Mouse (Mus musculus) layer of hippocampus, postnatal 10 days (tissue): ENCODE results near the gene Adgrl2. TPM values are rescaled to one million over a fixed set of nuclear protein-coding genes. Genes with fewer than 3 reads are reported as not detected.

ENCODE experiments used
- DNase-seq, 2 experiments: peaks; one replicate each; pipeline ENCODE4 v3.0.0; 2021; ENCODE audit warnings: low spot score in 2 of 2
- total RNA-seq, 2 experiments: library from RNA; stranded (reverse); gene quantifications; 2 replicates each; pipeline ENCODE4 v1.2.3; 2021

Adgrl2 gene
- total RNA-seq, 2 experiments from 2014 or later = 92.4 to 107 TPM

DNA sequence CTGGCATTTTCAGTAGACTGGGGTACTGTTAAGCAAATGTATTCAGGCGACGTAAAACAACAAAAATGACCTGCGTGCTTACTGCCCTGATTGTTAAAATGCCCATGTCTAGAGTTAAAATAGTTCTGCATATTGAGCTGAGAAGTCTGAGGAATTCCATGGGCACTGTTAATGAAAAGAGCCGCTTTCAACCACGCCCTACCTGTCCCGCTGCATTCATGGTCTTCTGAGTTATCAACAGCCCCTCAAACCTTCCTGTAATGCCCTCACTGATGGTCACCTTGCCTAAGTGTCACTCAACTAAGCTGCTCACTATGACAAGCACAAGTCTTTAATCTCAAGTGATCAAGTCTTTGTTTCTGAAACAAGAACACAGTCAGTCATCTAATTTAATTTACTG, 12.5 kb downstream of the Adgrl2 start:
- no peak for DNase-seq

DNA sequence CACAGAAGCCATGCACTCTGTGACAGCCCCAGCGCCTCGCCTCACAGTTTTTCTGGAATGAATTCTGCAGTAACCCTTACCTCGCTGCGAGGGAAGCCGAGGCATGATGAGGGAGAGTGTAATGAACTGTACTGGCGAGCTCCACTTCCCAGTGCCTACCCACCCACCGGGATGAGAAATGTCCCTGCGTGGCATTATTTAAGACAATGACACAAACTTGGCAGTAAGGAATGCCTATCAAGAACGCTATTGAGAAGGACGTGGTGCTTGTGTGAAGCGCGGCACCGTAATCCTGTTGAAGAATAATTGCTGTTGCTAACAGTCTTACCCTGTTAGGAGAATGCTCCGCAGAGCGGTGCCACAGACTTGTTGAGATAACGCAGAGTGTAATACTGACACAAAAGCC, 13.2 kb downstream of the Adgrl2 start:
- DNase-seq = peak in 1 of 2 experiments; percentile 33

DNA sequence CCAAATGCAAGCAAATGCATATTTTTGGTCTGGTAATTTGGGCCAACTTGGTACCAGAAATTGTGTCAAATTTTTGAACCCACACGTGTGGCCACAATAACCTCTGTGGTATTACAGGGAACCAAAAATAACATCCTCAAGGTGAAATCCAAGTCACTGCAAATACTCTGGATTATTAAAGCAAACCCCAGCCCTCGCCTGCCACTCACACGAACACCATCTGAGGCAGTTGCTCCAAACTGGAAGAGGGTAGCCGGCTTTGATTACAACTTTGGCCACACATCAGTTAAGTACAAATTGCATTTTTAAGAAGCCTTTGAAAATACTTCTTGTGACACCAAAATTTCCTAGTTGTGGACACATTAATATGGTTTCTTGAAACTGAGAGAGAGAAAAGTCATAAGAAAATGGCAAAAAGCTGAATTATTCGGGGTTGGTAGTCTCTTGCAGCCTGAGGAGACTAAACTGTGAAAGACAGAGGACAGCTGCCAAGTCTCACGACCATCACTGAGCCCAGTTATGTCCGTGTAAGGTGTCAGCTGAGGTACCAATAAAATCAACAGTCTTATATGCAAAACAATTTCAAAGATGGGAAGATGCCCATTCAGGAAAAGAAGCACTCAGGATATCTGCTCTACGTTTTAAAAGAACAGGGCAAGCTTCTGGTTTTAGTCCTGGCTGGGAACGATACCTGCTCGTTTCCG, 18.3 kb downstream of the Adgrl2 start:
- no peak for DNase-seq

DNA sequence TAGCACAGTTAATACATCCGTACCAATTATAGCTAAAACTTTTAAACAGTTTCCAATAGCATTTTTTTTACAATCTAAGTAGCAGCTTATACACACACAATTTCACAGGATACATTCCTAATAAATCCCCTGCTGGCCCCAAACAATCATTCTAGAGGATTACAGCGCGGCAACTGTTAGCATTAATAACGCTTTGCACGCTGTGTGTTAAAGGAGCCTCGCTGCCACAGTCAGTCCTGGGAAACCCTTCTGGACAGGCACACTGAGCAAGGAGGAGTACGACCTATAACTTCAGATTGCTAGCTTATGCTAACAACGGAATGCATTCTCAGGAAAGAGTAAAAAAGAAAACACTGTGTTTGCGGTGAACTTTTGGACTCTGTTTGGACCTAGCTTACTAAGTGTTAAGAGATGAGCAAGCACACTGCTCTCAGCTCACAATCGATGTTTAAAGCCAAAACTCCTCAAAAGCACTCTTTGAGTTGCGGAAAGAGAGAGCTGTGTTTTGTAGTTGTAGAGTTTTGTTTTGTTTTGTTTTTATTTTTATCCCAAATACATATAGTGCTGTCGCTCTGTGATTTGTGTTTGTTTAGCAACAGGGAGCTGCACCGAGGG, 25.3 kb downstream of the Adgrl2 start:
- no peak for DNase-seq

DNA sequence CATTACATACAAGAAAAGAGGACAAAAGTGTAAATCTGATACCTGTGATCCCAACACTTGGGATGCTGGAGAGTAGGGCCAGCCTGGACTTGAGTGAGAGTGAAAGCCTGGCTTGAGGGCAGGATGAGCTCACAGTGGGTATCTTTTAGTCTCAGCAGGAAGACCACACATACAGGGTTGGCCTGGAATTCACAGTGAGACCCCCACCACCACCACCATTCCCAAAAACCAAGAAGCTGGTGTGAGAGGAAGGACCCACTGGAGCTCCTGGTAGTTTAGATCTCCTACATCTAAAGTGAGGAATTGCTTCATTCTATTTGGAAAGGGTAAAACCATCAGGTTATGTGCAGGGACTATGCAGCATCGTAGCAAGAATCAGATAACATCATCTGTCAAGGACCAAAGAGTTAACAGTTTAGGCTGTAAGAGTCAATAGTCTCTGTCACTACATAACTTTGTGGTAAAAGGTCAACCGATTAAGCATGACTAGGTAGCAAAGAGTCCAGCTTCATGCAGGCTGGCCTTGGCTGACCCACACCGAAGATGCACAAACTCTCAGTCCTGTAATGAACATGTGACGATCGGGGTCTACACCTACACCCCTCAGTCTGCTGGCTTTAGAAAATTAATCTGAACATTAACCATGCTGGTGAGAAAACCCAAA, 26.8 kb downstream of the Adgrl2 start:
- no peak for DNase-seq

DNA sequence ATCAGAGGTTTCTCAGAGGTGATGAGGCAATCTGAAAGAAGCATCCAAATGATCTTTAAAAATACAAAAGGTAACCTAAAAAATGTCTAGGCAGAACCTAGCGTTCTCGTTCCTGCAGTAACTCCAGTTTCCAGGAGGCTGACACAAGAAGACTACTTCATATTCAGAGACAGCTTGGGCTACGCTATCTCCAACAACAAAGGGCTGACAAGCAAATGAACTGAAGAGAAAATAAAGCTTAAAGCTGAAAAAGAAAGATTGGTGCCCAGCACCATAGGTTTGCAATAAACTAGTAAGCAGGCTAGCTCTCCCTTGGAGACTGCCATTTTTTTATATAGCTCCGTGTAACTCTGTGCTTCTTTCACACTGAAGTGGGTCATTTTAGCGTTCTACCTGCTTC, 28.7 kb downstream of the Adgrl2 start:
- no peak for DNase-seq

DNA sequence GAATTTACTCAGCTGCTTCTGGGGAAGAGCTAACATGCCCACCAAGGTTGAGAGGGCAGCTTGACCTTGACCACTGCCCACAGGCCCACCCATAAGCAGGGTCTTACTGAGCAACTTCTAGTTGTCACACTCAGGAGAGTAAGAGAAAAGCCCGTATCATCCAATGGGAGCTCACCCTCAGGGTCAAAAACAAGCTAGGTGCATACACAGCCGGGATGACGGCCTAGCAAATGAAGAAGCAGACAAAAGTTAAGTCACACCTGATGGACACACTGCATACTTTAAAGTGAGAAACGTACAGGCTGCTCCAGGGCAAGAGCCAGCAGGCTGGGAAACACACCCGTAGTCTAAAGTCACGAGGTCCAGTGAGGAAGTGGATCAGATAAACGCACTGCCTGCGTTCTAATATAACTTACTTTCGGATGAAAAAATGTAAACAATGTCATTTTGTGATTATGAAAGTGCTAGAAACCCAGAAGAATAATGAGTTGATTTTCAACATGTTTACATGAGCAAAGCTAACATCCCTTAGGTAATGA, 29.5 kb downstream of the Adgrl2 start:
- no peak for DNase-seq

DNA sequence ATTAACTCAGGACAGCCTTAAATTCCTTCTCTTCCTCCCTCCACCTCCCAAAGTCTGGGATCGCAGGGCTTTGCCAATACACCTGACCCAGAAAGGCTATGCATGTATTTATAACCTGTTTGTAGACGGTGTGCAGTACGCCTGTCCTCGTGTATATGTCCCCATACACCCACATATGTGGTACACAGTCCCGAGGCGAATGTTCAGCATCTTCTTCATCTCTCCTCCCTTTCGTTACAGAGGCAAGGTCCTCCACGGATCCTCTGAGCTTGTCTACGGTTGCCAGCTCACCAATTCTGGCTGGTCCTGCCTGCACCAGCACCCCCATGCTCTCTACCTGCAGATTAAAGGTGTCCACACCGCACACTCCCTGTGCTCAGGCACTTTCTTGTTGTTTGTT, 30.1 kb downstream of the Adgrl2 start:
- no peak for DNase-seq

DNA sequence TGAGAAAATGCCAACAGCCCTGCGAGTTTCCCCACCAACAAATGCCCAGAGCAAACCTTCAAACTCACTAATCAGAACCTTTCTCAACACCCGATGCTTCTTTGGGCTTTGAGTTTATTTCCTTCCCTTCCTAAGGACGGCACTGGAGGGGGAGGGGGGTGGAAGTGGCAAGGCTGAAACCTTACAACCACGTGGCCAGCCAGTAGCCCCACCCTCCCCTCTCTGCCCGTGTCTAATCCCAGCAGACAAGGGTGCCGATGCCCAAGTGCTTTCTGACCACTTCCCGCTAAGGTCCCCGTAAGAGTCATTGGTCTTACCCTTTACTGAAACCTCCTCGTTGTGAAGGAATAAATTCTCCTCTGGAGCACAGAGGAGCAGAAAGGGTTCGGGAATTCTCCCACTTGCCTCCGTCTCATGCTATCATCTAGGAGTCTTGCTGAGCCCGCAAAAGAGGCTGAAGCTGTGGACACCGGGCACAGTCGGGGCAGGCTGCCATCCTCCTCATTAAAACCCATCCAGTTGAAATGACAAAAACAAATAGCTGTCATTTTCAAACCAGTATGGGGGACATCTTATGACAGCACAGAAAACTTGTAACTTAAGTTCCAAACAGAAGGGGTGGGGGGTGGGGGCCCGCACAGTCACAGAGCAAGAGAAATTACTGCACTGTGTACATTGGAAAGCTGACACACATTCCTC, 30.9 kb downstream of the Adgrl2 start:
- DNase-seq = peak in 1 of 2 experiments; percentile 28

DNA sequence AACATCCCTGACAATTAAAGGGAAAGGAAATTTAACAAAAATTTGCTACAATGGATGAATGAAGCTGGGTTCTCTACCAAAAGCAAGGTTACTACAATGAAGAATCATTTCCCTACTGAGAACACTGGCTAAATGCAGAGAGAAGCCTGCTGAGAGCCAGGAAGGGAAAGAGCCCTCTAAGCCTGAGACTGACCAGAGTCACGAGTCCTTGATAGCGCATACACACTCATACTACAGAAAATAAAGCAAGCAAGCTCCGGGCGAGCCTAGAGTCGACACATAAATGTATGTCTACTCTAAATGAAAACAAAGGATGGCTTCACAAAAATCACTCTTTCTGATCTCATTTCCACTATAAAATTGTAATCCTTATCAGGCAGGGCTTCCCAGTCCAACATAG, 31.6 kb downstream of the Adgrl2 start:
- DNase-seq = no peak

DNA sequence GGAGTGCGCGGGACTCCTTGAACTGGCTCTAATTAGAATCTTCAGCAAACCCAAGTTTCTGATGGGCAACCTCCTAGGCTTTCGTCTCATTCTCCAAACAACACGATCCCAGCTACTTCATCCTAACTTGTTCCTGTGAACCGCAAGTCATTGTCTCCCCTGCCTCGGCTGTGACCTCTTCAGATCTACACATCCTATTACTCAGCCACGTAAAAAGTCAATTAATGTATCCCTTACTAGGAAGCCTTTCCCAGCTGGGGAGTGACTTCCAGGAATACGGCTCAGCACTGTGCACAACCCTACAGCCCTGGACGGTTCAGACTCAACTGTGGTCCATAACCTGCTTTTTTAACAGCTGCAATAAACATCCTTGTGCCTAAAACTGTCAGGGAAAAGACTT, 32.2 kb downstream of the Adgrl2 start:
- DNase-seq = no peak

DNA sequence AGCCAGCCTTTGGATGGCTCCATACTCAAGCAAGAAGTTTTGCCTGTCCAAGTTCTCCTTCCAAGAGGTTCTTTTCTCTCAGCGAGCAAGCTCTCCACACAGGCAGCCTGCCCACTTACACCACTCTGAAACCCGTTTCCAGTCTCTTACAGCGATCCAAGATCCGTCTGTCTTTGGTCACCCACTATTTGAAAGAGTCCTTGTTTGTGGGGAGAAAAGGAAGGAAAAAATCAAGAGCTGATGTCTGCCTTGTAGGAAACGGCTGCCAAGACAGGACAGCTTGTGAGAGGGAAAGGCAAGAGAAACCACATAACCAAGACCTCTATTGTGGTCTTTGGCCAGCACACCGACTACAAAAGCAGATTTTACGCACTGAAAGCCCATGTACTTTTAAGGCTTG, 33.5 kb downstream of the Adgrl2 start:
- peak; percentile 28 to 45 for DNase-seq

DNA sequence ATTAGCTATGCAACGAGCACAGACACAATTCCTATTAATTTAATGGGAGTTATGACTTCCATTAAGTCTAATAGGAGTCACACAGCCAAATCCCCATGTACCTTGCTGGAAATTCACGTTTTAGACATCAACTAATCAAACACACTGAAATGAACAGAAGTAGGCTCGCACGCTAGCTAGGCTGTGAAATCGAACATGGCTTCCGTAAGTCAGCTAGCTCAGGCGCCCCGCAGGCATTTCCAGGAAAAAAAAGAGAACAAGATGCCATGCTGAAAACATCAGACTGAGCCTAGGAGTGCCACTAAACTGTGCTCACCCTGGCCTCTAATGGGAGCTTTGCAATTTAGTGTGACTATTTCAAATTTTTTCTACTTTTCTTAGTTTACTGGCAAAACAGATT, 40.6 kb downstream of the Adgrl2 start:
- no peak for DNase-seq

DNA sequence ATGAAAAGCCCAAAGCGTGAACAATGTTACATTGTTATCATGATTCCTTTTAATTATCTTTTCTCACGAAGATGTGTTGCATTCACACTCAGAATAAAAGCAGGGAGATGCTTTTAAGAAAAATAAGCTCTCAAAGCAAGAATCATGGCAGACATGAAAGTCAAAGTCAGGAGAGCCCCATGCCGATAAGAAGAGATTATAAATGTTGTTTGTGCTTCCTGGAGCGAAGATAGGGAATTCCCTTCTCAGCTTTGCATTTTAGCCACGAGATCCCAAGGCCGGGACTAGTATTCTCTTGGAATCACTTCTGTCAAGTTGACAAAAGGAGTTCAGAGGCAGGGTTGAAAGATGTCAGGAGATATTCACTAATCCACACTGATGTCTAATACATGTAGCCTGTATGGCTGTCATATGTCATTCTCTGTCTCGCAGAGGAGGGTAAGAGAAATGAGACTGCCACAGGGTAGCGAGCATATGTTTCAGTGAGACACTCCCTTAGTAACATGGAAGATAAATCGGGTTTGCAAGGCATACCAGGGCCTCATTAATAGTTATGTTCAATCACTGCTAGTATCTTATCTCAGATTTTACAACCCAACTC, 42.5 kb downstream of the Adgrl2 start:
- DNase-seq = no peak

DNA sequence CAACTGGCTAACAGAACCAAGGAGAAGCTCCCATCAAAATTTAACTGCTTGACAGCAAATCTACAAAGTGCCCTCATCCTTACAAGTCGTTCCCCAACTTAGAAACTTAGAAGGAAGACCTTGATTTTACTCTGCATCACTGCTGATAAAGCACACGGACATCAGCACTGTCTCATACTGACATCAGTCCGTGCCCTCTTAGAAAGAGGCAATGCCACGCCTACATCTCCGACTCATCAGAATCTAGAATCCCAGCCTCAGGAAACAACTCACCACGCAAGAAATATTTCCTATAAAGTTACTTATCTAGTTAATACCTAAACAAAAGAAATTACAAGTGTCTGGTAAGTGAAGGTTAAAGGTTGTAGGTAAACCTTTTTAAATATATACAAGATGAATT, 43.1 kb downstream of the Adgrl2 start:
- DNase-seq = no peak

DNA sequence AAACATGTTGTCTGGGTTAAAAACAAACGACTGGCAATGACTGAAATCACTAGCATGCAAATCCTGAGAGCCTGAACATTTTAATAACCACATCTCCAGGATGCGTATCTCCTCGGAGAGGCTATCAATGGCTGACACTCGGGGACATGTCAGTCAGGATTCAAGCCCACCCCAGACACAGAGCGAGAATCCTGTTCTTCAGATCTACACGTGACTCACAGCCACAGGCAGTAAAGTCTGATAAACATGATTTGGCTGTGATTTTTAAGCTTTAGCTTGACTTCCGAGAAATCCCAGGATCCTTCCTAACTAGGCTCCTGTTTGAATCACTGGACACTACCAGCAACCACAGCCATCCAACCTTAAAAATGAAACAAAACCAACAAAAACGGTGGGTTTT, 44.8 kb downstream of the Adgrl2 start:
- DNase-seq = no peak

DNA sequence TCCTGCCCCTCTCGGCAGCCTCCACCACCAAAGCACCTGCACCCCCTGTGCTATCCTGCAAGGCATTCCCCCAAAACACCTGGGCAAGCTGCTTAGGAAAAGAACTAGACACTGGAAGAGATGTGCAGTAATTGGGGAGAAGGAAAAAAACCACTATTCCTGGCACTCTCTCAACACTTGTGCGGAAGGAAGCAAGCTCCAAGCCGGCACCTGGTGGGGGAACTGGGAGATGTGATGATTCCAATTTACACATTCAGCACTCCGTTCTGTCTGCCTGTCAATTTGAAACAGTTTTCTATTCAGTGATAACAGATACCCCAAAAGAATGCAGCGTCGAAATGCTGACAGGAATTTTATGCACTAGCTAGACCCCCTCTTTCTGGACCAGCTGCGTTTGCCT, 50.9 kb downstream of the Adgrl2 start:
- no peak for DNase-seq

DNA sequence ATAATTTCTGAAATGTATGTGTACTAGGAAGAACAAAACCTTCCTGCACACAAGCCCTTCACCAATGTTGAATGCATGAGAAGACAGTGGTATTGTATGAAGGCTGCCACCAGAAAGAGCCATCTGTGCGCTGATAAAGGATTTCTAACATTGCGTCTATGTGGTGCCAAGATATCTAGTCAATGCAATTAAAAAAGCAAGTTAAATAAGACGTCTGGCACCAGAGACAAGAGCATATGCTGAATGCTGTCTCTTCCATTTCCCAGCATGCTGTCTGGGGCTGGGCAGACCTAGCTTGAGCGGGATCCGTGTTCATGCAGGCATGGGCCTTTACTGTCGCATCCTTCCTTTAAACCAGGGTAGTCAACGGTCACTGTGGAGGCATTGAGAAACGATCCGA, 55.3 kb downstream of the Adgrl2 start:
- DNase-seq = no peak

DNA sequence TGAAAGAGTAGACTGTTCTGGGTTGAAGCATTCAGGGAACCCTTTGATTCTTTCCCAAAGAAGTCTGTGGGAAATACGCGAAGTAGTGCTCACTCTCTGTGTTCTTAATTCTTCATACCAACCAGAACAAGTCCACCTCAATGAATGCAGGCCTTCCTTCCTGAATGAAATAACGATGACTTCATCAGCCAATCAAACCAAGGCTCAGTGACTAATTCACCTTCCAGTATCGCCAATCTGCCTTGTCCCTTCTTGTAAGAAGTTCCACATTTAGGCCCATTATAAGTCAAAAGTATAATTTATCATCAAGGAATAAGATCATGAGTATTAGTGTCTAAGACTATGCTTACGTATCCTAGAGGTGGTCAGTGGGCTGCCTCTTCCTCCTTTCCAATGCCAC, 56.1 kb downstream of the Adgrl2 start:
- no peak for DNase-seq

DNA sequence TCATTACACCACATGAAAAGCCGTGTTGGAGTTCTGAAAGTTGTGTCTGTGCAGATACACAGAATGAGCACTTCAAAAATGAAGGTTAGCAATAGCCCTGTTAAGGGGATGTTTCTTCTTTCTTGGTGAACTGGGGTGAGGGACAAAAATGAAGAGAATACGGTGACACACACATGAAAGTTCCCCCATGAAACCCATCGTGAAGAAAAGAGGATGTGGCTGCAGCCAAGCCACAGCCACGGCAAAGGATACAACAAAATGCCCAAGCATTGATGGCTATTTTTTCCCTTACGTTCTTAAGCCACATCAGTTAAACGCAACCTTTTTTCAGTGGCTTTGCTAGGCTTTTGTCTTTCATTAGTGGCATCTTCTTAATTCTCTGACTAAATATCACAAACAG, 57.2 kb downstream of the Adgrl2 start:
- DNase-seq = no peak

DNA sequence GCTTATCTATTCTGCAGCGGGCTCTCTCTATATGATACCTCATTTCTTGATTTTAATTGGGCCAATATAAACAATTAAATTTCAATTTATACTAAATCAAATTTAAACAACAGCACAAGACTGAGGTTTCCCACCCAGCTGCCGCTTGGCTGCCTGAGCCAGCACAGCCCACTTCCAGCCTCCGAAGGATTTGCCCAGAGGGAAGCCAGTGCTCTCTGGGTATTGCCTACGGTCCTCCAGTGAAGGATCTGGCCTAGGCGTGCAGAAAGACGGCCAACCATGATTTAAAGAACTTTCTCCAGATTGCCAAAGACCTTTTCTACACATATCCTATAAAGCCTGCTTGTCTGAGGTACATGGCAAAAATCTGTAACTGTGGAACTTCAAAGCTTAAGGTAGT, 59.4 kb downstream of the Adgrl2 start:
- no peak for DNase-seq
